Mouse (Mus musculus) liver, adult 2 months (tissue): Measurements from ENCODE around the gene Nars2. TPM values are rescaled to one million over a fixed set of nuclear protein-coding genes. Genes with fewer than 3 reads are reported as not detected.

Experiments
- DNase-seq: peaks from one replicate; pipeline ENCODE4 v3.0.0-alpha.2; 2011; ENCODE audit warnings: low read depth, low spot score; ENCODE audit errors: extremely low read depth
- H3K27ac ChIP-seq: fragments of 200-500 bp; replicated peaks from 2 replicates; pipeline ENCODE4 v1.5.1; 2012; ENCODE audit warnings: low read depth, mild to moderate bottlenecking, control low read depth, inconsistent platforms, low read length; ENCODE audit not compliant: insufficient read depth
- H3K27me3 ChIP-seq: fragments of 200-500 bp; 2 replicates; pipeline ENCODE4 v1.6.1; 2012; ENCODE audit warnings: mild to moderate bottlenecking, moderate library complexity, low read length, inconsistent platforms; ENCODE audit not compliant: control insufficient read depth, insufficient read depth
- H3K36me3 ChIP-seq: fragments of 200-500 bp; 2 replicates; pipeline ENCODE4 v1.6.1; 2012; ENCODE audit warnings: low read length, inconsistent platforms; ENCODE audit not compliant: control insufficient read depth, insufficient read depth
- H3K4me1 ChIP-seq: fragments of 200-500 bp; 2 replicates; pipeline ENCODE4 v1.6.1; 2011; ENCODE audit warnings: low read length; ENCODE audit not compliant: control insufficient read depth, insufficient read depth
- H3K4me3 ChIP-seq: fragments of 200-500 bp; 2 replicates; pipeline ENCODE4 v1.5.1; 2011; ENCODE audit warnings: low read depth, mild to moderate bottlenecking, control low read depth, low read length, moderate library complexity; ENCODE audit not compliant: insufficient read depth
- H3K79me2 ChIP-seq: fragments of 200-500 bp; 2 replicates; pipeline ENCODE4 v1.6.1; 2012; ENCODE audit warnings: inconsistent platforms, mild to moderate bottlenecking, low read length, moderate library complexity; ENCODE audit not compliant: control insufficient read depth, insufficient read depth
- H3K9ac ChIP-seq: fragments of 200-500 bp; 2 replicates; pipeline ENCODE4 v1.6.1; 2012; ENCODE audit warnings: low read depth, mild to moderate bottlenecking, control low read depth, inconsistent platforms, low read length
- CTCF ChIP-seq: fragments of 200-500 bp; IDR thresholded peaks from 2 replicates; pipeline ENCODE4 v1.5.1; 2011; ENCODE audit warnings: low read depth, low read length, control low read depth
- POLR2A ChIP-seq: fragments of 200-500 bp; IDR thresholded peaks from 2 replicates; pipeline ENCODE4 v1.6.1; 2011; ENCODE audit warnings: low read length, control low read depth; ENCODE audit not compliant: insufficient read depth; ENCODE audit errors: extremely low read depth
- WGBS: fragments of 180-500 bp; shearing (Covaris S2); methylation state at CpG from one replicate; pipeline ENCODE4 v1.1.7; 2018; 5-methylcytosine and 5-hydroxymethylcytosine counted together
- polyA plus RNA-seq: library from polyadenylated mRNA; depleted of rRNA; stranded (reverse); fragments of >200 nt; gene quantifications from 2 replicates; pipeline ENCODE4 v1.2.3, GENCODE M21; 2012
- total RNA-seq: library from RNA; depleted of rRNA; stranded (reverse); fragments of >200 nt; gene quantifications from 2 replicates; pipeline ENCODE4 v1.2.3, GENCODE M21; 2014

Nars2 gene
- total and polyA plus RNA-seq, 2 experiments, result 6.9 to 17.3 TPM

DNA sequence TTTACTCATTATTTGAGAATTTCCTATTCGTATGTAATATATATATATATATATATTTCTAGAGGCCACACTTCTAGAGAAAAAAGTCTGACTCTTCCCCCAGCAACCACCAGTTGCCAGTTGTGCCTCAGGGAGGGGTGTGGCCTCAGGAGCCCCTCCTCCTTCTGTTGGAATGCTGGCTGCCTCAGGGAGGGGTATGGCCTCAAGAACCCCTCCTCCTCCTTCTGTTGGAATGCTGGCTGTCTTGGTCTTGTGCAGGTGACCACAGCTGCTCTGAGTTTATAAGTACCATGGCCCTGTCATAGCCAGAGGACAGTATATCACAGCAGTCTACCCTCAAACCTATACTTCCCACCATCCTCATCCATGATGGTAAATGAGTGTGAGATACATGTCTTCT, 91.7 kb downstream of the Nars2 start:
- no peak for DNase-seq
- Histone ChIP-seq H3K79me2 (no peaks in the 10 kb centered on the region), H3K4me3 (no peak overlapping the region), H3K4me1 (no peaks in the 10 kb centered on the region), H3K36me3 (peaks cover 28% of the 10 kb centered on the region), H3K27me3 (no peaks in the 10 kb centered on the region), H3K9ac (no peak overlapping the region), H3K27ac (no peak overlapping the region)
- 88% methylated on average over 1 of the region's 1 CpGs for WGBS
- TF ChIP-seq CTCF (no peak), POLR2A (no peak)

DNA sequence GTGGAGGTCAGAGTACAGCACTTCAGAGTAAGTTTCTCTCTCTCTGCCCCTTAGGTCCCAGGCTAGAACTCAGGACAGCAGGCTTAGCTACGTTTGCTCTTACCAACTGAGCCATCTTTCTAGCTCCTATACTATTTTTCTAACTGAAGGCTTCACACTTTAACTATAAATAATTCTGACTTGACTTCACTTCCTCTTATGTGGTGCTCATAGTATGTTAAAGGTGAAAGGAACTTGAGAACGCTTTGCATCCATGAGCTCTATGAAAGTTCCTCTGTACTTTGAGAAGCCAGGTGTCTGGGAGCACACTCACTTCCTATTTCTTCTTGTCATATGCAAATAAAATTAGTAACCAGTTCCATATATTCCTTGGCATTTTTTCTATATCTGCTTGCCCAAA, 109.7 kb downstream of the Nars2 start:
- H3K4me1 ChIP-seq, result no peaks in the 10 kb centered on the region
- no peak overlapping the region for H3K27ac ChIP-seq
- no peak overlapping the region for H3K9ac ChIP-seq
- no peaks in the 10 kb centered on the region for H3K27me3 ChIP-seq
- H3K79me2 ChIP-seq, result no peaks in the 10 kb centered on the region
- WGBS, result 91% methylated on average over 2 of the region's 2 CpGs
- H3K36me3 ChIP-seq, result peaks cover 47% of the 10 kb centered on the region
- no peak overlapping the region for H3K4me3 ChIP-seq
- DNase-seq, result no peak
- TF ChIP-seq POLR2A (no peak), CTCF (no peak)

DNA sequence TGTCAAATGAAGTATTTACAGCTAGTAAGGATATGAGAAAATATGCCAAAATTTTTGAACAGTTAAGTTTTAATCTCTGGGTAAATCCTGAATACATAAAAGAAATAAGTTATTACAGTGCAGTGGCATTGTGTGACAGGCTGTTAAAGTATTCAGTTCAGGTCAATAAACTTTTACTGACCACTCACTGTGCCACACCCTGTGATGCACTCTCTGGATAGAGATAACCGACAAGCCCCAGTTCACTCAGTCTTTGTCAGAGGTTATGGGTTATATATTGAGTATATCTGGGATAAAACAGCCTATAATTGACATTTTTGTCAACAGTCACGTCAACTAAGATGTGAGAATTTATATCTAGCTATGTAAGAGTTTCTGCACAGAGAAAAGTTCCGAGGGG, 120.2 kb downstream of the Nars2 start:
- TF ChIP-seq POLR2A (no peak), CTCF (no peak)
- Histone ChIP-seq H3K36me3 (peaks cover 3% of the 10 kb centered on the region; the same call in 1 of the 2 replicates), H3K9ac (no peak overlapping the region), H3K79me2 (no peaks in the 10 kb centered on the region), H3K4me3 (no peak overlapping the region), H3K27me3 (no peaks in the 10 kb centered on the region), H3K4me1 (no peaks in the 10 kb centered on the region), H3K27ac (no peak overlapping the region)
- WGBS, result 90% methylated on average over 3 of the region's 3 CpGs
- DNase-seq, result no peak

DNA sequence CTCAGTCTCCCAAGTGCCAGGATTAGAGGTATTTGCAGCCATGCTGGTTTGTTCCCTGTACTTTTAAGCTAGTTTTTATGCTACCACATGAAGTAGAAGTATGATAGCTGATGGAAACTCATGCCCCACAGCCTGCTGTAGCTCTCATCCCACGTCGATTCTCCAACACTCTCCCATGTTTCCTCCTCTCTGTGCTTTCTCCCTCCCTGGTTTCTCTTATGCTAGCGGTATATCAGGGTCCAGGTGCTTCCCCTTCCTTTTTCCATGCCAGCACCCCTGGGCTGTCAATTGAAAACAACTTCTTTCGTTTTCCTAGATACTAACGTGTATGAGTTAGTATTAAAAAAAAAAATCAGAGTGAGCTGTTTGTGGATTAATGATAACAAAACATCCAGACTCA, 120.8 kb downstream of the Nars2 start:
- H3K36me3 ChIP-seq, result peaks cover 3% of the 10 kb centered on the region; the same call in 1 of the 2 replicates
- no peak for TF ChIP-seq POLR2A
- no peak for TF ChIP-seq CTCF
- no peaks in the 10 kb centered on the region for H3K79me2 ChIP-seq
- H3K4me3 ChIP-seq, result no peak overlapping the region
- DNase-seq, result no peak
- no peak overlapping the region for H3K9ac ChIP-seq
- H3K27me3 ChIP-seq, result no peaks in the 10 kb centered on the region
- no peaks in the 10 kb centered on the region for H3K4me1 ChIP-seq
- H3K27ac ChIP-seq, result no peak overlapping the region
- WGBS, result 88% methylated on average over 5 of the region's 5 CpGs

DNA sequence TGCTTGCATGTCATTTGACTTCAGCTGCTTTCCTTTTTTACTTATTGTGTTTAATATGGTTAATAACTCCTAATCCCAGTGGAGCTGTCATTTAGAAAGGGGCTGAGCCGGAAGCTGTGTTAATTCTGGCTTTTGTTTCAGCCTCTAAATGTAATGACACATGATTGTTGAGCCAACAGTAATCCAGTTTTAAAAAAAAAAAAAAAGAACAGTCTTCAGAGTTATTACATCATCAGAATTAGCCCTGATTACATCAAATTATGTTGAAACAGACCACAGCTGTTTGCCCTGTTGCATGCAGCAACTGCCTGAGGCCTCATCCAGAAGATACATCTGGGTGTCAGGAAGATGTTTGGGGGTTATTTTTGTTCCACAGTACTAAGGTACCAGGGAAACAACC, 123.7 kb downstream of the Nars2 start:
- H3K27ac ChIP-seq, result no peak overlapping the region
- WGBS, result 89% methylated on average over 1 of the region's 1 CpGs
- TF ChIP-seq POLR2A, result no peak
- TF ChIP-seq CTCF, result no peak

DNA sequence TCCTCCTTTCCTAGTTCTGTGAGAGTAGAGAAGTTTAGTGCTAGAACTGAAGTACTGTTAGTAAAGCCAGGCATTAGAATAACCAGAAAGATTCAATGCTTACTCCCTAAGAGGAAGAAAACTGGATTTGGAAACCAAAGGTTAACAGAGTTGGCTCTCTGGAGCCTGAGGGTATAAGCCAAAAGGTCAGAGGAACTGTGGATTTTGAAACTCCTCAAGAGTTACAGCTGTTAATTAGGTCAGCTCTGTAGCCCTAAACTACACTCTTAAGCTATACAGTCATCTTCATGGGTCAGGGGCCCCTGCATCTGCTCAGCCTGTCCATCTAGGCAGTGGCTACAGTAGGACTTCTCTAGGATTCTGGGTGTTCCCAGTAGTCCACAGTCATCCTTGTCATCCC, 125.7 kb downstream of the Nars2 start:
- Histone ChIP-seq H3K9ac (no peak overlapping the region), H3K27ac (no peak overlapping the region), H3K4me1 (peaks cover 7% of the 10 kb centered on the region; the same call in 1 of the 2 replicates), H3K4me3 (no peak overlapping the region), H3K36me3 (no peaks in the 10 kb centered on the region), H3K79me2 (no peaks in the 10 kb centered on the region), H3K27me3 (no peaks in the 10 kb centered on the region; the same call in 1 of the 2 replicates)
- TF ChIP-seq CTCF (no peak), POLR2A (no peak)
- DNase-seq, result peak; percentile 29

More for the DNA sequence above, 123.7 kb downstream of the Nars2 start:
- Histone ChIP-seq H3K79me2 (no peaks in the 10 kb centered on the region), H3K4me3 (no peak overlapping the region), H3K27me3 (no peaks in the 10 kb centered on the region), H3K36me3 (peaks cover 3% of the 10 kb centered on the region; the same call in 1 of the 2 replicates), H3K4me1 (peaks cover 3% of the 10 kb centered on the region; the same call in 1 of the 2 replicates), H3K9ac (no peak overlapping the region)
- no peak for DNase-seq
